Mouse (Mus musculus) forebrain, embryonic 12.5 days (tissue): Measurements from ENCODE around the gene Ip6k1. TPM values are rescaled to one million over a fixed set of nuclear protein-coding genes. Genes with fewer than 3 reads are reported as not detected.
A peak's percentile ranks its signal among the peaks of the same experiment; 100 is the strongest.

ENCODE experiments used
- ATAC-seq: fragments of 200-750 bp; cut with Nextera tagmentation; 2 replicates; pipeline ENCODE4 v1.8.0; 2017; ENCODE audit warnings: moderate TSS enrichment; ENCODE audit not compliant: low FRiP score
- H3K27ac ChIP-seq: fragments of 300-500 bp; sonication (generic); 2 replicates; pipeline ENCODE4 v1.5.1; 2016; ENCODE audit warnings: mild to moderate bottlenecking
- H3K27me3 ChIP-seq: fragments of 300-500 bp; sonication (generic); 2 replicates; pipeline ENCODE4 v1.6.1; 2016; ENCODE audit warnings: mild to moderate bottlenecking
- H3K36me3 ChIP-seq: fragments of 300-500 bp; sonication (generic); replicated peaks from 2 replicates; pipeline ENCODE4 v1.6.1; 2016; ENCODE audit warnings: mild to moderate bottlenecking
- H3K4me1 ChIP-seq: fragments of 300-500 bp; sonication (generic); 2 replicates; pipeline ENCODE4 v1.6.1; 2016
- H3K4me2 ChIP-seq: fragments of 300-500 bp; sonication (generic); 2 replicates; pipeline ENCODE4 v1.6.1; 2016; ENCODE audit warnings: mild to moderate bottlenecking, moderate library complexity
- H3K4me3 ChIP-seq: fragments of 300-500 bp; sonication (generic); replicated peaks from 2 replicates; pipeline ENCODE4 v1.5.1; 2016; ENCODE audit warnings: mild to moderate bottlenecking
- H3K9ac ChIP-seq: fragments of 300-500 bp; sonication (generic); 2 replicates; pipeline ENCODE4 v1.6.1; 2016; ENCODE audit warnings: mild to moderate bottlenecking
- H3K9me3 ChIP-seq: fragments of 300-500 bp; sonication (generic); 2 replicates; pipeline ENCODE4 v1.6.1; 2016
- WGBS: fragments of 180-500 bp; shearing (Covaris S2); methylation state at CpG from one replicate; pipeline ENCODE4 v1.1.7; 2016; 5-methylcytosine and 5-hydroxymethylcytosine counted together
- polyA plus RNA-seq: library from polyadenylated mRNA; unstranded; fragments of >200 nt; fragmentation: Nextera tagmentation; extraction: Ambion mirVana; gene quantifications from 2 replicates; pipeline ENCODE4 v1.2.1, GENCODE M21; 2016

The Ip6k1 gene
- polyA plus RNA-seq, 1 experiment from 2014 or later, result 88.2 TPM

GRCm38 (mm10) chr9:108056361-108057261 lies 54.3 kb downstream of the Ip6k1 start:
- peaks cover 73% of the 10 kb centered on the region for H3K36me3 ChIP-seq
- H3K9ac ChIP-seq, result no peak overlapping the region
- 82% methylated on average over 28 of the region's 28 CpGs for WGBS
- H3K27ac ChIP-seq, result no peak overlapping the region
- no peaks in the 10 kb centered on the region for H3K9me3 ChIP-seq
- no peak for ATAC-seq
- no peak overlapping the region for H3K4me2 ChIP-seq
- no peak overlapping the region for H3K4me3 ChIP-seq
- peaks cover 11% of the 10 kb centered on the region for H3K4me1 ChIP-seq
- H3K27me3 ChIP-seq, result no peaks in the 10 kb centered on the region

GRCm38 (mm10) chr9:108057262-108057562 lies 54.9 kb downstream of the Ip6k1 start:
- no peaks in the 10 kb centered on the region for H3K27me3 ChIP-seq
- no peaks in the 10 kb centered on the region for H3K9me3 ChIP-seq
- no peak overlapping the region for H3K27ac ChIP-seq
- 93% methylated on average over 5 of the region's 5 CpGs for WGBS
- ATAC-seq, result no peak
- no peak overlapping the region for H3K4me3 ChIP-seq
- H3K4me1 ChIP-seq, result peaks cover 11% of the 10 kb centered on the region
- H3K4me2 ChIP-seq, result no peak overlapping the region
- no peak overlapping the region for H3K9ac ChIP-seq
- H3K36me3 ChIP-seq, result peaks cover 69% of the 10 kb centered on the region

- Histone ChIP-seq H3K4me3 (no peak overlapping the region), H3K9me3 (no peaks in the 10 kb centered on the region), H3K27me3 (no peaks in the 10 kb centered on the region), H3K27ac (no peak overlapping the region), H3K9ac (no peak overlapping the region), H3K36me3 (peaks cover 78% of the 10 kb centered on the region), H3K4me1 (peaks cover under 1% of the 10 kb centered on the region; the same call in 1 of the 2 replicates), H3K4me2 (no peak overlapping the region)
- no peak for ATAC-seq
- WGBS, result 94% methylated on average over 9 of the region's 9 CpGs
Measured at GRCm38 (mm10) chr9:108058291-108058690, 56.0 kb downstream of the Ip6k1 start.

GRCm38 (mm10) chr9:108062142-108062541 lies 59.8 kb downstream of the Ip6k1 start:
- Histone ChIP-seq H3K4me2 (no peak overlapping the region), H3K27me3 (no peaks in the 10 kb centered on the region), H3K9me3 (no peaks in the 10 kb centered on the region), H3K4me1 (no peaks in the 10 kb centered on the region), H3K4me3 (no peak overlapping the region), H3K27ac (no peak overlapping the region), H3K9ac (no peak overlapping the region), H3K36me3 (peaks cover 60% of the 10 kb centered on the region)
- WGBS, result 86% methylated on average over 3 of the region's 3 CpGs
- ATAC-seq, result no peak

GRCm38 (mm10) chr9:108063361-108063760 lies 61.1 kb downstream of the Ip6k1 start:
- 92% methylated on average over 12 of the region's 12 CpGs for WGBS
- H3K9me3 ChIP-seq, result no peaks in the 10 kb centered on the region
- H3K9ac ChIP-seq, result no peak overlapping the region
- H3K27me3 ChIP-seq, result no peaks in the 10 kb centered on the region
- no peak for ATAC-seq
- H3K4me3 ChIP-seq, result no peak overlapping the region
- no peaks in the 10 kb centered on the region for H3K4me1 ChIP-seq
- peaks cover 48% of the 10 kb centered on the region for H3K36me3 ChIP-seq
- H3K27ac ChIP-seq, result no peak overlapping the region
- H3K4me2 ChIP-seq, result no peak overlapping the region

- Histone ChIP-seq H3K4me2 (no peak overlapping the region), H3K4me3 (no peak overlapping the region), H3K27me3 (no peaks in the 10 kb centered on the region), H3K27ac (no peak overlapping the region), H3K9me3 (no peaks in the 10 kb centered on the region), H3K36me3 (peaks cover 45% of the 10 kb centered on the region), H3K4me1 (no peaks in the 10 kb centered on the region), H3K9ac (no peak overlapping the region)
- no peak for ATAC-seq
- 52% methylated on average over 5 of the region's 5 CpGs for WGBS
Measured at GRCm38 (mm10) chr9:108065491-108066011, 63.2 kb downstream of the Ip6k1 start.

- 82% methylated on average over 7 of the region's 7 CpGs for WGBS
- Histone ChIP-seq H3K4me2 (no peak overlapping the region), H3K27me3 (no peaks in the 10 kb centered on the region), H3K9me3 (no peaks in the 10 kb centered on the region), H3K4me1 (no peaks in the 10 kb centered on the region), H3K27ac (no peak overlapping the region), H3K4me3 (no peak overlapping the region), H3K9ac (no peak overlapping the region), H3K36me3 (peaks cover 51% of the 10 kb centered on the region)
- no peak for ATAC-seq
Measured at GRCm38 (mm10) chr9:108067199-108067598, 64.9 kb downstream of the Ip6k1 start.

- 17% methylated on average over 8 of the region's 8 CpGs for WGBS
- no peak overlapping the region for H3K4me2 ChIP-seq
- H3K4me3 ChIP-seq, result no peak overlapping the region
- no peaks in the 10 kb centered on the region for H3K9me3 ChIP-seq
- no peaks in the 10 kb centered on the region for H3K4me1 ChIP-seq
- peak; percentile 42; the same call in 1 of the 2 replicates for ATAC-seq
- no peak overlapping the region for H3K9ac ChIP-seq
- H3K27ac ChIP-seq, result no peak overlapping the region
- H3K36me3 ChIP-seq, result peaks cover 44% of the 10 kb centered on the region
- no peaks in the 10 kb centered on the region for H3K27me3 ChIP-seq
Measured at GRCm38 (mm10) chr9:108067900-108068299, 65.6 kb downstream of the Ip6k1 start.

GRCm38 (mm10) chr9:108069007-108069406 lies 66.7 kb downstream of the Ip6k1 start:
- peaks cover 35% of the 10 kb centered on the region for H3K36me3 ChIP-seq
- ATAC-seq, result no peak
- WGBS, result 93% methylated on average over 9 of the region's 9 CpGs

GRCm38 (mm10) chr9:108069529-108069928 lies 67.2 kb downstream of the Ip6k1 start:
- H3K4me2 ChIP-seq, result no peak overlapping the region
- no peaks in the 10 kb centered on the region for H3K27me3 ChIP-seq
- no peak overlapping the region for H3K4me3 ChIP-seq
- no peak for ATAC-seq
- 90% methylated on average over 7 of the region's 7 CpGs for WGBS
- no peak overlapping the region for H3K27ac ChIP-seq
- no peaks in the 10 kb centered on the region for H3K4me1 ChIP-seq
- H3K36me3 ChIP-seq, result peaks cover 30% of the 10 kb centered on the region
- H3K9ac ChIP-seq, result no peak overlapping the region
- no peaks in the 10 kb centered on the region for H3K9me3 ChIP-seq

More at GRCm38 (mm10) chr9:108069007-108069406, 66.7 kb downstream of the Ip6k1 start:
- no peak overlapping the region for H3K27ac ChIP-seq
- no peaks in the 10 kb centered on the region for H3K9me3 ChIP-seq
- no peak overlapping the region for H3K9ac ChIP-seq
- H3K4me2 ChIP-seq, result no peak overlapping the region
- H3K4me1 ChIP-seq, result no peaks in the 10 kb centered on the region
- H3K4me3 ChIP-seq, result no peak overlapping the region
- no peaks in the 10 kb centered on the region for H3K27me3 ChIP-seq

- 96% methylated on average over 4 of the region's 4 CpGs for WGBS
- H3K9ac ChIP-seq, result no peak overlapping the region
- no peak for ATAC-seq
- H3K4me3 ChIP-seq, result no peak overlapping the region
- no peak overlapping the region for H3K4me2 ChIP-seq
- H3K9me3 ChIP-seq, result no peaks in the 10 kb centered on the region
- H3K27ac ChIP-seq, result no peak overlapping the region
- no peaks in the 10 kb centered on the region for H3K27me3 ChIP-seq
- peaks cover 22% of the 10 kb centered on the region for H3K36me3 ChIP-seq
- H3K4me1 ChIP-seq, result no peaks in the 10 kb centered on the region
Measured at GRCm38 (mm10) chr9:108071801-108072200, 69.5 kb downstream of the Ip6k1 start.

- no peak for ATAC-seq
- Histone ChIP-seq H3K4me3 (no peak overlapping the region), H3K27ac (peak overlapping the region; percentile 63; the same call in 1 of the 2 replicates), H3K4me2 (no peak overlapping the region), H3K36me3 (peaks cover 22% of the 10 kb centered on the region), H3K9ac (no peak overlapping the region), H3K9me3 (no peaks in the 10 kb centered on the region), H3K4me1 (no peaks in the 10 kb centered on the region), H3K27me3 (no peaks in the 10 kb centered on the region)
- WGBS, result 61% methylated on average over 9 of the region's 9 CpGs
Measured at GRCm38 (mm10) chr9:108072481-108072924, 70.2 kb downstream of the Ip6k1 start.
